Mouse (Mus musculus) liver, embryonic 11.5 days (tissue): ENCODE results near the gene Taok3. TPM values are rescaled to one million over a fixed set of nuclear protein-coding genes. Genes with fewer than 3 reads are reported as not detected.

Source experiments
- ATAC-seq: fragments of 200-750 bp; cut with Nextera tagmentation; replicated peaks from 2 replicates; pipeline ENCODE4 v1.8.0; 2017; ENCODE audit warnings: moderate number of reproducible peaks, mild to moderate bottlenecking, moderate TSS enrichment, moderate library complexity; ENCODE audit not compliant: low FRiP score
- DNase-seq: peaks from one replicate; pipeline ENCODE4 v3.0.0-alpha.2; 2017; ENCODE audit warnings: low spot score
- H3K27ac ChIP-seq: fragments of 300-500 bp; sonication (generic); 2 replicates; pipeline ENCODE4 v1.5.1; 2014; ENCODE audit warnings: mild to moderate bottlenecking, low read depth, low read length, control low read depth
- H3K27me3 ChIP-seq: fragments of 300-500 bp; sonication (generic); replicated peaks from 2 replicates; pipeline ENCODE4 v1.6.1; 2014; ENCODE audit warnings: low read length, mixed read lengths; ENCODE audit not compliant: control insufficient read depth, insufficient read depth
- H3K36me3 ChIP-seq: fragments of 300-500 bp; sonication (generic); 2 replicates; pipeline ENCODE4 v1.6.1; 2014; ENCODE audit warnings: mild to moderate bottlenecking, low read length, moderate library complexity, mixed read lengths; ENCODE audit not compliant: control insufficient read depth, insufficient read depth
- H3K4me1 ChIP-seq: fragments of 300-500 bp; sonication (generic); replicated peaks from 2 replicates; pipeline ENCODE4 v1.6.1; 2014; ENCODE audit warnings: low read length, mixed read lengths; ENCODE audit not compliant: control insufficient read depth, insufficient read depth
- H3K4me2 ChIP-seq: fragments of 300-500 bp; sonication (generic); 2 replicates; pipeline ENCODE4 v1.6.1; 2014; ENCODE audit warnings: mild to moderate bottlenecking, control low read depth, moderate library complexity
- H3K4me3 ChIP-seq: fragments of 300-500 bp; sonication (generic); 2 replicates; pipeline ENCODE4 v1.5.1; 2014; ENCODE audit warnings: low read depth, low read length, control low read depth
- H3K9ac ChIP-seq: fragments of 300-500 bp; sonication (generic); 2 replicates; pipeline ENCODE4 v1.6.1; 2014; ENCODE audit warnings: low read depth, low read length, control low read depth
- H3K9me3 ChIP-seq: fragments of 300-500 bp; sonication (generic); 2 replicates; pipeline ENCODE4 v1.6.1; 2016; ENCODE audit warnings: low read length, inconsistent platforms, mixed read lengths; ENCODE audit not compliant: control insufficient read depth
- WGBS: fragments of 180-500 bp; shearing (Covaris S2); extraction: QIAGEN DNeasy Blood & Tissue Kit; methylation state at CpG from one replicate; pipeline ENCODE4 v1.1.7; 2014; 5-methylcytosine and 5-hydroxymethylcytosine counted together
- polyA plus RNA-seq: library from polyadenylated mRNA; unstranded; fragments of >200 nt; fragmentation: Nextera tagmentation; extraction: Ambion mirVana; gene quantifications from 2 replicates; pipeline ENCODE4 v1.2.1, GENCODE M21; 2014

Gene Taok3
- polyA plus RNA-seq, 1 experiment from 2014 or later = 69.3 TPM

DNA sequence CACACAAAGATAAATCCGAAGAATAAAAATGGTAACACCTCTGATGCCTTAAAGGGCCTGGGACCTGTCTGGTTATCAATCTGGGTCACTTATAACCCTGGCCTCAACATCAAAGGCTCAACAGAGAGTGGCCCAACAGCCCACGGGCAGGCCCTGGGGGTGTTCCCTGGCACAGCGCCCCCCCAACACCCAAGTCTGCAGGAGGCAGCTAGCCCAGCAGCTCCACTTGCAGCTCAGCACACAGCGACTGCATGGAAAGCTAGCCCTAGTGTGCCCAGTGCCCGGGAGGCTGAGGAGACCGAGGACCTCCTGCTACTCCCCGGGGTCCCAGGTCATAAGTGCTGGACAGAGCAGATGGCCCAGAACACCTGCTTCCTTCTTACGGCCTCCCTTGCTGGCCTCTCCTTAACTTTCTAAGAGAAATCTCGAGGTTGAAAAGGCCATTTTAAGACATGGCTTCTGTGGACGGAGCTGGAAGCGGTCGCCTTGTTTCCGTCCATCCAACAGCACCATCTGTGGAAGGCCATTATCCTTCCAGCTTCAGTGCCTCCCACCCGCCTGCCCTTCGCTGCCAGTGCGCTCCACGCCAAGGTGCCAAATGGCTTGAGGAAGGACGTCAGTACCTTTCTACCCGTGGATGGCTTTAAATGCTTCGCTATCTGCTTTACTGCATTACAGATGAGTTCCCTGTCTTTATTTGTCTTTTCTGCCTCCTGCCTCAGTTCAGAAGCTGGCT, 16.6 kb upstream of the Taok3 start:
- Histone ChIP-seq H3K4me1 (no peaks in the 10 kb centered on the region), H3K27ac (no peak overlapping the region), H3K36me3 (peaks cover 38% of the 10 kb centered on the region), H3K9ac (no peak overlapping the region), H3K27me3 (no peaks in the 10 kb centered on the region), H3K4me3 (no peak overlapping the region), H3K4me2 (no peak overlapping the region), H3K9me3 (no peaks in the 10 kb centered on the region)
- ATAC-seq = no peak
- DNase-seq = no peak
- 93% methylated on average over 20 of the region's 20 CpGs for WGBS

DNA sequence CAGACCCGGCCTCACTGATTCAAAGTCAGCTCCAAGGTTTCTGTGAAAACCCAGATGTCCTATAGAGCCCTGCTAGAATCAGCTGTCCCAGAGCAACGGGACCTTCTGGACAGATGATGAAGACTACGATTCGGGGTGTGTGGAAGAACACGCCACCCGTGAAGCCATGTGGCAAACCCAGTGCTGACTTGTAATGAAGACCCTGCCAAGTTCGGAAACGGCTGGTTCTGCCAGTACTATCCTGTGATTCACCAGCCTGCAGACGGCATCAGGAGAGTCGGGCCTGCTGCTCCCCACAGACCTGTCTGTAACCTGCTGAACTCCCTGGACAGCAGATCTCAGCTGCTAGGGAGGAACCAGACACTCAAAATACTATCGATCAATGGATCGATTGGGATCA, 15.6 kb upstream of the Taok3 start:
- no peak for ATAC-seq
- WGBS = 90% methylated on average over 12 of the region's 12 CpGs
- peaks cover 46% of the 10 kb centered on the region for H3K36me3 ChIP-seq

DNA sequence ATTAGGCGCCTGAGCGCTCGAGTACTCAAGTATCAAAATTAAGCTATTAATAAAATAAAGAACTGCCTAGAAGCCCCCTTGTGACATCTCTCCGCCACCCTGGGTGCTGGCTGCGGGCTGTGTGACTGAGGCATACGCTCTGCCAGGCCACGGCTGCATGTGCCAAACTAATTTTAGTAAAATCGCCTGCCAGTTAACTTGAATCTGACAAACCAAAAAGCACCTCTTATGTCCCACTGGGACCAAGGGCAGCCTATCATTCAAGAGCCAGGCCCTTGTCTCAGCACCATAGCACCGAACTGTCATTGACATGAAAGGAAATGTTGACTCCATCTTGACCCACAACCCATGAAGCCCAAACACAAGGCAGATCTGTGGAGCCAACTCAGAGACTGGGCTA, 14.2 kb upstream of the Taok3 start:
- DNase-seq (no peak), ATAC-seq (no peak)
- Histone ChIP-seq H3K4me1 (no peaks in the 10 kb centered on the region), H3K4me2 (no peak overlapping the region), H3K27me3 (no peaks in the 10 kb centered on the region), H3K36me3 (peaks cover 49% of the 10 kb centered on the region), H3K27ac (no peak overlapping the region), H3K9me3 (no peaks in the 10 kb centered on the region), H3K4me3 (no peak overlapping the region), H3K9ac (no peak overlapping the region)
- WGBS = 92% methylated on average over 9 of the region's 9 CpGs

More for the DNA sequence above, 15.6 kb upstream of the Taok3 start:
- no peak overlapping the region for H3K4me3 ChIP-seq
- DNase-seq = no peak
- no peak overlapping the region for H3K27ac ChIP-seq
- H3K4me1 ChIP-seq = no peaks in the 10 kb centered on the region
- H3K9me3 ChIP-seq = no peaks in the 10 kb centered on the region
- H3K27me3 ChIP-seq = no peaks in the 10 kb centered on the region
- H3K4me2 ChIP-seq = no peak overlapping the region
- no peak overlapping the region for H3K9ac ChIP-seq

DNA sequence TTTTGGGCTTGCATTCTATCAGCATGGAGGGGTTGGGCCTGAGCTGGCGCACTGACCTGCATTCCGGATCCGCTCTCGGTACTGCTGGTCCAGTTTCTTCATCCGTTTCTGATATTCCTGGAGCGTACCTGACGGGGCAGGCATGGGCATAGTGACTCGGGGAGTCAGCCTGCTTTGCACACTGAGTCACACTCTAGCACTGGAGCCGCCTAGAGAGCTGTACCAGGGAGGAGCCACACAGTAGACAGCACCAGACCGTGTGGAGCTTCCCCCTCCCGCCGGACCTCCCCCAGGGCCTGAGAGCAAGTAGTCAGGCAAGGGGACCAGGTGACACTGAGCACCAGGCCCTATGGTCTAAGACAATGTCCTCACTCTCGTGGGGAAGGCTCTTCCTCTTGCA, 11.6 kb upstream of the Taok3 start:
- Histone ChIP-seq H3K4me2 (no peak overlapping the region), H3K4me1 (no peaks in the 10 kb centered on the region), H3K9me3 (no peaks in the 10 kb centered on the region), H3K36me3 (peaks cover 45% of the 10 kb centered on the region), H3K27ac (no peak overlapping the region), H3K27me3 (no peaks in the 10 kb centered on the region), H3K9ac (no peak overlapping the region), H3K4me3 (no peak overlapping the region)
- DNase-seq (no peak), ATAC-seq (no peak)
- WGBS = 95% methylated on average over 13 of the region's 13 CpGs

DNA sequence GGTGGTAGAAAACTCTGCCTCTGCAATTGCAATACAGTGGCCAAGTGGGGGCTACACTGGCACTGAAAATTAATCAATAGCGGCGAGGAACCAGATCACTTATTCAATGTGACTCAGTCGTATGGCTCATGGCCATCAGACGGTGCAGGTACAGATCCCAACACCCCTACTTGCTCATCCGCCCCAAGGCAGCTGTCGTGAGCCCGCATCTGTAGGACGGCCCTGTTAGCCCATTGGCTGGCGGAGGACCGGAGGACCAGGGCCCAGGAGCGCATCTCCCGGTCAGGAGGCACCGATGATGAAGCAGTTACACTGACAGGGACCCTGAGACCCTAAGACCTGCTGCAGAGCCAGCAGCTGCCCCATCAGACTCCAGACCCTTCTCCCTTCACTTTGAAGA, 11.2 kb upstream of the Taok3 start:
- H3K27me3 ChIP-seq = no peaks in the 10 kb centered on the region
- H3K4me3 ChIP-seq = no peak overlapping the region
- H3K4me1 ChIP-seq = no peaks in the 10 kb centered on the region
- no peaks in the 10 kb centered on the region for H3K9me3 ChIP-seq
- no peak for ATAC-seq
- no peak overlapping the region for H3K9ac ChIP-seq
- no peak overlapping the region for H3K4me2 ChIP-seq
- 95% methylated on average over 13 of the region's 13 CpGs for WGBS
- H3K27ac ChIP-seq = no peak overlapping the region
- H3K36me3 ChIP-seq = peaks cover 45% of the 10 kb centered on the region
- DNase-seq = no peak

DNA sequence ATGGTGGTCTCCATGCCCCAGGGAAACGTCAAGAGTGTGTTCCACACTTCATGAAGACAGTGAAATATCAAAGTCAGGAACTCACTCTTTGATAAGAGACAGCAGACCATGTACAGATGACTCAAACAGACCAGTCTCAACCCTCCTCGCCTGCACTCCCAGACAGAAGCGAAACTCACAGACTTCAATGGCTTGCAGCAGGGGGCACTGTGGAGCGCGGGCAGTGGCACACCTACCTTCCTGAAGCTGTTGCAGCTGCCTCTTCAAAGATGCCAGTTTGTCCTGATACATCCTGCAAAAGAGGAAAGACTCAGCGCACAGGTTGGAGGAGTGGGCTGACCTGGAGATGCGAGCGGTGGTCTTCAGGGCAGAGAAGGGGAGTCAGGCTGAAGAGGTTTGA, 10.4 kb upstream of the Taok3 start:
- Histone ChIP-seq H3K27ac (no peak overlapping the region), H3K9ac (no peak overlapping the region), H3K4me3 (no peak overlapping the region), H3K4me2 (no peak overlapping the region), H3K4me1 (no peaks in the 10 kb centered on the region), H3K9me3 (no peaks in the 10 kb centered on the region), H3K36me3 (peaks cover 46% of the 10 kb centered on the region), H3K27me3 (no peaks in the 10 kb centered on the region)
- ATAC-seq = no peak
- WGBS = 91% methylated on average over 8 of the region's 8 CpGs
- DNase-seq = no peak

DNA sequence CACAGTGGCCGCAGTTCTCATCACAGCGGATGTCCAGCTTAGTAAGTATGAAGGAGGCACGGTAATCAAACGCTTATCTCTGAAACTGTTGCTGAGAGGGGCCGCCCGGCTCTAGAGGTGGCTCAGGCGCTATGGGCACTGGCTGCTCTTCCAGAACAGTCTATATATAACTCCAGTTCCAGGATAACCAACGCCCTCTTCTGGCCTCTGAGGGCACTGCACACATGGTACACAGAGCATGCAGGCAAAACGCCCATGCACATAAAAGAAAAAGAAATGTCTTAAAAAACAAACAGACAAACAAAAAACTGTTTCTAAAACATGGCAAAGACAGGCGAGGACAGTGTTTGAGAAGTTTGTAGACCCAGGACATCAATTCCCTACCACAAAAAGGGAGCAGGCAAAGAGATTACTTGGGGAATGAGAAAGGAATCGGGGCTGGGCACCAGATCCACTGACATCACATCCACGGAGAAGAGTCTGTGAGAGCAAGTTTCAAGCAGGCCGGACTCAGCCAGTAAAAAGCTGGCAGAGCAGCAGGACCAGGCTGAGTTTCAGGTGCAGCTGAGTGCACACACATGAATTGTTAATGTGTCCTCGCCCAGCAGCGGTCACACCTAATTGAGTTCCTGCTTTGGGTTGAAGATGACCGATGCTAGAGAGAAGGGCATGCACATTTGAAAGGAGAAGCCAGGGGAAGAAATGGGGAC, 8.7 kb upstream of the Taok3 start:
- ATAC-seq = no peak
- H3K27me3 ChIP-seq = no peaks in the 10 kb centered on the region

DNA sequence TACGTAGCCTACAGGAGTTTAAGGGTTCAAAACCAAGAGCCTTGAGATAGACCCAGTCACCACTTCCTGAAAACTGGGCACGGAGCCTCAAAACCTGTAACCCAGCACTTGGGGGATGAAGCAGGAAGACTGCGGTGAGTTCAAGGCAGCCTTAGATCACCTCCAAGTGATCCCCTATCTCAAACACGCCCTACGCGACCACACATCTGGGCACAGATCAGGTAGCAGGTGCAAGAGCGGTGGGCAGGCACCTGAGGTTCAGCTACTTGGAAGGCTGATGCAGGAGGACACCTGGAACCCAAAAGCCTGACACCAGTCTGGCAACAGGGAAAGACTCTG, 8.2 kb upstream of the Taok3 start:
- Histone ChIP-seq H3K27ac (no peak overlapping the region), H3K4me1 (peaks cover 3% of the 10 kb centered on the region; the same call in 1 of the 2 replicates), H3K36me3 (peaks cover 37% of the 10 kb centered on the region), H3K9me3 (no peaks in the 10 kb centered on the region), H3K9ac (no peak overlapping the region), H3K27me3 (no peaks in the 10 kb centered on the region), H3K4me2 (no peak overlapping the region), H3K4me3 (no peak overlapping the region)
- ATAC-seq = no peak
- no peak for DNase-seq
- WGBS = 91% methylated on average over 7 of the region's 7 CpGs

More for the DNA sequence above, 8.7 kb upstream of the Taok3 start:
- Histone ChIP-seq H3K36me3 (peaks cover 37% of the 10 kb centered on the region), H3K9me3 (no peaks in the 10 kb centered on the region), H3K4me2 (no peak overlapping the region), H3K4me3 (no peak overlapping the region), H3K4me1 (peaks cover under 1% of the 10 kb centered on the region; the same call in 1 of the 2 replicates), H3K27ac (no peak overlapping the region), H3K9ac (no peak overlapping the region)
- DNase-seq = no peak
- 89% methylated on average over 16 of the region's 16 CpGs for WGBS

DNA sequence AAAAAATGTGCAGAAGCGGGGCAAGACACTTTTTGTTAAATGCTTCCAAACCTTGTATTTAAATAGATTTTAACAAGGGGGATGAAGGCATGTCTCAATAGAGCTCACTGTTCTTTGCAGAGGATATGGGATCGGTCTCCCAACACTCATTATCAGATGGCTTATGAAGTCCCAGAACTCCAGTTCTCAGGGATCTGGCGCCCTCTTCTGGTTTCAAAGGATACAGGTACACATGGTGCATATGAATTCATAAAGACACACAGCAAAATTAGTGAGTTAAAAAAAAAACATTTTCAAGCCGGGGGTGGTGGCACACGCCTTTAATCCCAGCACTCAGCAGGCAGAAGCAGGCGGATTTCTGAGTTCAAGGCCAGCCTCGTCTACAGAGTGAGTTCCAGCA, 6.6 kb upstream of the Taok3 start:
- Histone ChIP-seq H3K9ac (no peak overlapping the region), H3K4me1 (peaks cover 10% of the 10 kb centered on the region), H3K4me3 (no peak overlapping the region), H3K36me3 (peaks cover 30% of the 10 kb centered on the region), H3K27me3 (no peaks in the 10 kb centered on the region), H3K4me2 (no peak overlapping the region), H3K9me3 (no peaks in the 10 kb centered on the region), H3K27ac (no peak overlapping the region)
- 86% methylated on average over 7 of the region's 7 CpGs for WGBS
- DNase-seq (no peak), ATAC-seq (no peak)
